Mouse (Mus musculus) cerebellum, adult 9-11 months (tissue): ENCODE measurements at regions not wholly inside any gene's neighbourhood (a gene's known extent, or its start where the extent isn't known, plus 50 kb on each side); places are given as distances from the start of the nearest gene placed in this dataset.

Source experiments
- DNase-seq: peaks from one replicate; pipeline ENCODE4 v3.0.0; 2022

- DNase-seq = no peak
Measured at GRCm38 (mm10) chr2:51073040-51073594, 75.8 kb downstream of the Rnd3 start.

DNA sequence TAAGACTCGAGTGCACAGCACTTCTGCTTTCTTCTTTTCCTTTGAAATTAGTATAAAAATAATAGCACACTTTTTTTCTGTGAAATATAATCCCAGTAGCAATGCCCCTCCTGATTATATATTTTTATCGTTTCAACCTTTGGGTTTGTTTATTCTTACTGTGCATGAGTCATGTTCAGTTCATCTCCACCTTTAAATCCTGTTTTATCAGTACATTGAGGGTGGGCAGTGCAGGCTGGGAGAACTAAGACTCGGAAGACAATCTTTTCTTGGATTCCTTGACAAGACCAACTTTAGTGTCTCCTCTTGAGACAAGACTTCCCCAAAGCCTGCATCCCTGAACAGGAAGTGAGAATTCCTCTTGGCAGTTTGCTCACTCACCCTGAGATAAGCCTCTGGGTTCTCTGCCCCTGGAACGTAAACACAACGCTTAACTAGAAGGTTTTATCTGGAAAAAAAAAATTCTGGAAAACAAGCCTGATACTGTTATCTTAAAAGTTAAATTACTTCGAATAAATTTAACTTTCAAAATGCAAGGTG is 76.5 kb downstream of the Rnd3 start:
- no peak for DNase-seq

DNA sequence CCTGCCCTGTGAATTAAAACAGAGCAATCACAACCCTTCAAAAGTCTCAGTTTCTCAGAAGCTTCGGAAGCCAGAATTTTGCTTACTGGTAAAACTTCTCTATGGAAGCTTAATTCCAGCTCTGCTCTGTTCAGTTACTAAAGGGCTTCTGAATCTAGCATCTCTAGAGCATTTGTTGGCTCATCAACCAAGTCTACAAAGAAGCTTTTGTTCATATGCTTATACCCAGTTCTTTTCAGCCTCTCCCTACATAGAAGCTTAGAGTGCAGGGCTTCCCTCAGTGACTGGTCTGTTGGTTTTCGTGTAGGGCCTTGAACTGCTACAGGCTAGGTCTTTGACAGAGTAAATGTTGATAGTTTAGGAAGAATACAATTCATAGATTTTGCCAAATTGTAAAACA is 78.0 kb downstream of the Rnd3 start:
- DNase-seq = no peak

- peak; percentile 4 for DNase-seq
Measured at GRCm38 (mm10) chr2:51066423-51066831, 82.5 kb downstream of the Rnd3 start.

DNA sequence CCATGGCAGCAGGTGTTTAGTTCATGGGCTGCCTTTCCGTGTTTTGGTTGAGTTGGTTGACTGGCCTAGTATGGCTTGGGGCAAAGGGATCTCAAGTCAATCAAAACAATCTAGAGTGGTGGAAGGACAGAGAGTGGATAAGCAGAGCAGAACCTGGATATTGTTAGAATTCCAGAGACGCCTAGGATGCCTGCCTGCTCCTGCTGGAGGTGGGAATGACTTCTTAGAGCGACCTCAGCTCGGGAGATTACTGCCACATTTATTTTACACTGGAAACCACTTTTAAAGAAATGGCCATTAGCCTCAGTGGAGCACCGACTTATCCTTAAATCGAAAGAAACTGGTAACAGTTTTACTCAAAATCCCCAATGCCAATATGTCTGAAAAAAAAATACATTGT is 83.1 kb downstream of the Rnd3 start:
- no peak for DNase-seq

GRCm38 (mm10) chr2:51064821-51065220 is 84.1 kb downstream of the Rnd3 start:
- DNase-seq = no peak

- no peak for DNase-seq
Measured at GRCm38 (mm10) chr2:51062049-51062448, 86.9 kb downstream of the Rnd3 start.

GRCm38 (mm10) chr2:51058158-51058557 is 90.8 kb downstream of the Rnd3 start:
- DNase-seq = no peak

GRCm38 (mm10) chr2:51056141-51056731 is 92.7 kb downstream of the Rnd3 start:
- DNase-seq = no peak

- no peak for DNase-seq
Measured at GRCm38 (mm10) chr2:51055339-51055738, 93.6 kb downstream of the Rnd3 start.

DNA sequence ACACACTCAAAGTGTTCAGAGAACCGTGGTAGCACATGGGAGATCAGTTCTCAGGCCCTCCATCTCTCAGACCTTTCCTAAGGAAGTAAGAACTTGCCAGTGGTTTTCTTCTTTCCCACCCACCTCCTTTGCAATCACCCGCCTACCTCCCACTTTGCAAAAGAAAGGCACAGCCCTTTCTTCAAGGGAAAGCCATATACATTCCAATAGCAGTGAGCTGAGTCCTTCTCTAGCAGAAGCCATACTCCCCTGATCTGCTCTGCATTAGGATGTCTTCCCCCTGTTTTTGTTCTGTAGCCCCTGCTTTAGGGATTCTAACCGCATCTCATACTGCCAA is 99.1 kb downstream of the Rnd3 start:
- no peak for DNase-seq

DNA sequence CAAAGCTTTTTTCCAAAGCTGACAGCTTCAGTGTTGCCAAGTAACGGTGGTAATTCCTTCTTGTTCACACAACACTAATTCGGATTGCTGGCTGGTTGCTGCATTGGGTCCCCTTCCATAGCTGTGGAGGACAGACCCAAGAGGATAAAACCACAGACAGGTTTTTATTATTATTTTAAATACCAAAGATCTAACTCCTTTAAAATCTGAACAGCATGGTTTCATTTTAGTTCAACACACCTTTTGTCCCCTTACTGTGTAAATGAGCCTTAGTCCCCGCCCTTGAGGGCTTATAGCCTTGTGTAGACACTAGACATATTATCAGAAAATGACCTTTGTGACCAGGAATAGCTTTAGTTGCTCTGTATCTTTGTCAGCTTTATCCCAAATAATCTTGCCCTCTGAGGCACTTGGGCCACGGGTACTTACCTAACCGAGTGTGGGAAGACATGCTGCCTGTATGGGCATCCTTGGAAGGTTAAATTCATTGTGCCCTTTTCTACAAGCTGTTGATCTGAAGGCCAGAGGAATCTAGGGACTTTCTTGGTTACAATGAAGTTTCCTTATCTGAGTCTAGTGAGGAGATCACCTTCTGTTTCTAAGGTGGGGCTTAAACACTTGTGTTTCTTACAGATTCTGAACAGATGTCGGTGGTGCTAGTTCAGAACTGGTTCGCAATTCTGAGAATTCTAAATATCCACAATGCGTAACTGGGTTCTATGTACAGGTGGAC is 99.6 kb downstream of the Rnd3 start:
- DNase-seq = no peak

GRCm38 (mm10) chr2:51047520-51047919 is 101.4 kb downstream of the Rnd3 start:
- no peak for DNase-seq

- DNase-seq = no peak
Measured at GRCm38 (mm10) chr2:51045626-51046025, 103.3 kb downstream of the Rnd3 start.

DNA sequence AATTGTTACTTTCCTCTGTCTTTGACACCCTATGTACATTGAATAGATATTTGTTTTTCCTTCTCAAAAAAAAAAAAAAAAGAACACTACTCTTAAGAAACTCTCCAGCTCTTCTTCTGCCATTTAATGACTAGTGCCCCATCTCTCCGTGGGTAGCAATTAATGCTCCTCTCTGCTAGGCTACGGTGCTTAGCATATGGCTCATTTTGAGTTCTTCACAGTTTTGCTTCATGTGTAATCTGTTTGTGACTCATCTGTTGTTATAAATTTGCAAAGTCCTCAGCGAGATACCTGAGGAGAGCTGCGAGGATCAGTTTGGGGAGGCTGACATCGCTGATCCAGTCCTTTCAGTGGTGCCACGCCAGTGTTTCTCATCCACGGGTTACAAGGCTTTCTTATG is 107.8 kb downstream of the Rnd3 start:
- DNase-seq = no peak

GRCm38 (mm10) chr2:51038685-51039084 is 110.2 kb downstream of the Rnd3 start:
- no peak for DNase-seq

- DNase-seq = no peak
Measured at GRCm38 (mm10) chr2:51036995-51037394, 111.9 kb downstream of the Rnd3 start.

DNA sequence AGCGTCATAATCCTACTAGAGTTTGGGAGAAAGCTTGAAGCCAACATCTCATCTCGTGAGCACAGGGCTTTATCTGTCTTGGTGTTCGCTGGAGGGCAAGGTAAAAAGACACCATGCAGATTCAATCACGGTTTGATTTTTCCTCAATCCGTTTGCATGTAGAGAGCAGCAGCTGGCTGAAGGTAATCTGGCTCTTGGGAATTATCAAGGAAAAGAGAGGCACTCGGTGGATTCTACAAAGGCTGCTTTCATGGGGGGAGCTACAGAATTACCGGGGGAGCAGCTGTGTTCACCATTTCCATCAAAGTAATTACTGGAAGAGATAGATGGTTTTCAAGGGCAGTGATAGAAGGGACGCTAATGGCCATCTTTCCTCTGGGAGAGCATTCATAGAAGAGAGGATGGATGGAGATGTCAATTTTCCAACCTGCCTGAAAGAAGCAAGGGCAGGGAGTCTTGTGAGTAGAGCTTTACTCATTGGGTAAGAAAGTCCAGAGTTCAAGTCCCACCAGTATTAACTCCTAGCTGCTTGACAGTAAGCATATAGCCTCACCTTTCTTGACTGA is 112.6 kb downstream of the Rnd3 start:
- DNase-seq = no peak

- DNase-seq = no peak
Measured at GRCm38 (mm10) chr2:51033881-51034280, 115.0 kb downstream of the Rnd3 start.

DNA sequence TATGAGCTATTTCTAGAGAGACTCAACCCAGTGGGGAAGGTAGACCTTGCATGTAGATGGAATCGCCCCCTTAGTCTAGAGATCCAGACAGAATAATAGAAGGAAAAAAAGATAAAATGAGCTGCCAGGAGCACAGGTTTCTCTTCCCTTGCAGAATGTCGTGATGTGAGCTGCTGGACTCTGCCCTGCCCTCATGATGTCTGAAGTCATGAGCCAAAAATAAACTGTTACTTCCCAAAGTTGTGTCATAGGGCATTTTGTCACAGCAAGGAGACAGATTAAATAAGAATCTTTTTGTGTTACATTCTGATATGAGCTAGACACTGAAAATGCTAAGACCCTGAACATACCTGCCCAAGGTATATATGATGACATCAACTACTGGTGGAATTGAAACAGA is 126.4 kb downstream of the Rnd3 start:
- no peak for DNase-seq

GRCm38 (mm10) chr2:51016129-51016402 is 132.8 kb downstream of the Rnd3 start:
- no peak for DNase-seq

GRCm38 (mm10) chr2:51015360-51016128 is 133.4 kb downstream of the Rnd3 start:
- no peak for DNase-seq

DNA sequence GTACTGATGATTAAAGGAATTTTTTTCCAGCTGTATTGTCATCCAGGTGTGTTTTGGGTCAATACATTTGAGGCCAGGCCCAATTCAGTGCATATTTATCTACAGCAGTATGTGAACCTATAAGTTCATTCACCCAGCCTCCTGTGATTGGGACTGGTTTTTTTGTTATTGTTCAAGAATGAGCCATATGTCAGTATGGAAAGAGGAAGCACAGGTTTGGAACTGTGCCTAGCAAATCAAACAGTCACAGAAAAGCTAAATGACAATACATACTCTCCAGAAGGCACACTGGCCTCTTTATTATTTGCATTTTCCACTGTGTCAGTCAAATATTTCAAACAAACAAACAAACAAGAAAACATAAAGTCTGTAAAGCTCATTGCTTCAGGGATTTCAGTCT is 134.7 kb downstream of the Rnd3 start:
- no peak for DNase-seq

- no peak for DNase-seq
Measured at GRCm38 (mm10) chr2:51013090-51013489, 135.8 kb downstream of the Rnd3 start.
